Mouse (Mus musculus) embryonic stem cell, embryonic (primary cell): ENCODE measurements around the gene Olfr923.
"Not testable (repeated sequence)": the region's sequence is repeated elsewhere in the genome, so short reads cannot be mapped to it uniquely, and the experiment has no call there.

Source experiments
- CTCF ChIA-PET, 4 experiments: fragments of 300-600 bp in 2 of 4; fragments of 350-600 bp in 2 of 4; sonication (Branson Sonifier 250); formaldehyde crosslinking; loops; one replicate each; lab custom pipeline; 2022; ENCODE audit warnings: inconsistent platforms in 2 of 4; lab: Charles Lee
- POLR2A ChIA-PET, 4 experiments: fragments of 300-600 bp in 2 of 4; fragments of 350-600 bp in 2 of 4; sonication (Branson Sonifier 250); formaldehyde crosslinking; loops; one replicate each; lab custom pipeline; 2022; ENCODE audit warnings: antibody characterized with exemption in 4 of 4, inconsistent platforms in 1 of 4; lab: Charles Lee

Gene Olfr923

GRCm38 (mm10) chr9:38826245-38826644 is at the start of gene Olfr923:
Gene Olfr923, plus strand, starts transcription at chr9:38826545.
- ChIA-PET POLR2A (no interaction called here), CTCF (no interaction called here)

DNA sequence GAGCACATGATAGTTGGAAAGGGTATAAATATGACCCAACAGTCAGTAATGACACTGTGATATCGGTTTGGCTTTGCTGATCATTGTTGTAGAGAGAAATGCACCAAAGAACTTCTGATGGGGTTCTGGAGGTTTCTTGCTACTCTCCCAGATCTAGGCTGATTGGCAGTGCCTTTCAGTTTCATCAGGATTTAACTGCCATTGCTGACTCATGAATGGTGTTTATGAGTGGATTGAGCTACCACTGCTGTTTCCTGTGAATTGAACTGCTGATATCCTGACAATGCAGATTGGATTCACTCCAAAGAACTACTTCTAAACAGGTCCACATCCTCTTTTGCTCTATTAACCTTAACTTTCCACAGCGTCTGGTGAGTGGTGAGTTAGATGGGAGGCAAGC is 33.7 kb upstream of the Olfr923 start:
- CTCF ChIA-PET = no interaction called here

GRCm38 (mm10) chr9:38805696-38806095 is 20.6 kb upstream of the Olfr923 start:
- POLR2A ChIA-PET = no interaction called here

More for the DNA sequence above, 33.7 kb upstream of the Olfr923 start:
- POLR2A ChIA-PET = no interaction called here

GRCm38 (mm10) chr9:38814314-38814713 is 12.0 kb upstream of the Olfr923 start, which contains the start of gene Olfr922:
Gene Olfr922, plus strand, starts transcription at chr9:38814614.
- POLR2A ChIA-PET = no interaction called here
- CTCF ChIA-PET = no interaction called here

More at GRCm38 (mm10) chr9:38805696-38806095, 20.6 kb upstream of the Olfr923 start:
- CTCF ChIA-PET = no interaction called here

DNA sequence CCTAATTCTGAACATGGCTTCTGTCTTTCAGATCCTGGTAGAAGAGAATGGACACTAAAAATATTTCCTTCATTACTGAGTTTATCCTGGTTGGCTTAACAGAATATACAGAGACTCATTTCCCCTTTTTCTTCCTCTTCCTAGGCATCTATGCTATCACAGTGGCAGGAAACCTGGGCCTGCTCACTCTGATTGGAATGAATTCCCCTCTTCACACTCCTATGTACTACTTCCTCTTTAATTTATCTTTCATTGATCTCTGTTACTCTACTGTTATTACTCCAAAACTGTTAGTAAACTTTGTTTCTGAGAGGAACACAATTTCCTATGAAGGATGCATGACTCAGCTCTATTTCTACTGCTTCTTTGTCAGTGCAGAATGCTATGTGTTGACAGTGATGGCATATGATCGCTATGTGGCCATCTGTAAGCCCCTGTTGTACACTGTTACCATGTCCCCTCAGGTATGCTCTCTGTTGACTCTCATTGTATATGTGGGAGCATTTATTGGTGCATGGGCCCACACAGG is 10.8 kb upstream of the Olfr923 start:
- POLR2A ChIA-PET = no interaction called here
- CTCF ChIA-PET = no interaction called here

GRCm38 (mm10) chr9:38833027-38833426 is 6.7 kb downstream of the Olfr923 start:
- CTCF ChIA-PET = no interaction called here
- POLR2A ChIA-PET = no interaction called here

GRCm38 (mm10) chr9:38844149-38844548 is 17.8 kb downstream of the Olfr923 start, which contains the start of gene Olfr924:
Gene Olfr924, plus strand, starts transcription at chr9:38844449.
- ChIA-PET POLR2A (no interaction called here), CTCF (no interaction called here)

DNA sequence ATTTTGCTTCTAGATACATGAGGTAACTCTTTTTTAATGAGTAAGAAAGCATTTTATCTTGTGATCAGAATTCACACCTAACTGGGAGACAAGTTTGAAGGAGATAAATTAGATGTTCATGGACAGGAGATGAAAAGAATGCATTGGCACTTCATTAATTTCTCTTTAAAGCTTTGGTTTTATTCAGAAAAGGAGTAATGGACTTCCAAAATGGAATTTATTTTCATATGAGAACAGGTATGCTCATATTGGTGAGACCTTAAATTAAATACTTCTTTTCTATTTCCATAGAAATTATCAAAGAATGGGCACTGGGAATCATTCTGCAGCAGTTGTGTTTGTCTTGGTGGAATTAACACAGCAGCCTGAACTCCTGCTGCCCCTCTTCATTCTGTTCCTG is 28.4 kb downstream of the Olfr923 start, which contains the start of gene Olfr26:
Gene Olfr26 (plus strand): TSS at position 301 of the 400 bp plus-strand sequence.
- CTCF ChIA-PET = no interaction called here
- POLR2A ChIA-PET = no interaction called here

DNA sequence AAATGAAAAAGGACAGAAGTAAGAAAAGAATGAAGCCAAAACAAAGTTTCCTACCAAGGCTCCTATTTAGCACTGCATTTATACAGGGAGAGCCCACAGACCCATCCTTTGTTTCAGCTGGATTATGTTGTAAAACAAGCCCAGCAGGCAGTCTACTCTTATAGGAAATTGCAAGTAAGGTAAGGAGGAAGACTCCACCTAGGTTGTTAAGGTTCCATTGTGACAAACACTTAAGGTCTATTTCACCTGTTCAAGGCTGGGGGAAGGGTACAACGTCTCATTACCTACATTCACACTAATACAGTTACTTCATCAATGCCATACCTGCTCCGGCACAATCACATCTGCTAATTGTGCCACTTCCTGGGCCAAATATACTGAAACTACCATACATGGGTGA is 48.5 kb downstream of the Olfr923 start:
- CTCF ChIA-PET, POLR2A ChIA-PET: not testable (repeated sequence)

GRCm38 (mm10) chr9:38876826-38877225 is 50.5 kb downstream of the Olfr923 start, which contains the start of gene Olfr926:
Gene Olfr926, plus strand, starts transcription at chr9:38877126.
- ChIA-PET CTCF (no interaction called here), POLR2A (no interaction called here)
